1 mouse cellular context compared by ENCODE assay signal in the genomic region with DNA sequence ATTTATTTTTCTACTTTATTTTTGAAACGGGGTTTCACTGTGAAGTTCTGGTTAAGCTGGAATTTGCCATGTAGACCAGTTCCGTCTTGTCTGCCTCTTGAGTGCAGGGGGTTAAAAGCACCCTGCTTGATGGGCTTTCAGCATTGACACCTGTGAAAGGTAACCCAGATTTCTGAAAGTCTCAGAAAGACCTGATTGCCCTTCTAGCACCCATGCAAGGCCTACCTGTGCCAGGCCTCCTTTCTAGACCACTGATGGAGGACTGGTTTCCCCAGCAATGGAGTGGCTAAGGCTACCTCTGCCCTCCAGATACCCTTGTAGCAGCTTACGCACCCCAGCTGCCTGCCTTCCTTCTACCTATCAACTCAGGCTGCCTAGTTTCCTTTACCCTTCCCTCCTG.
TF ChIP-seq lines count a peak whose summit lies in the region.

No protein-coding gene starts in this region.

TF ChIP-seq in MEL, 35 proteins besides CTCF, POLR2A, EP300 and RAD21:
- TF ChIP-seq MXI1 (IDR thresholded peaks at IDR 0.05; ENCODE audit: low read depth, low read length) = peak; percentile 10; the same call in 1 of the 2 replicates
- TF ChIP-seq ZMIZ1 (IDR thresholded peaks at IDR 0.05; ENCODE audit: low read depth, low read length) = no peak; the same call in 1 of the 2 replicates
TF ChIP-seq in MEL: peak in this region for 1.
